Mouse (Mus musculus) forebrain, embryonic 11.5 days (tissue): Measurements from ENCODE around the gene Arhgap40. TPM values are rescaled to one million over a fixed set of nuclear protein-coding genes. Genes with fewer than 3 reads are reported as not detected.

ENCODE experiments used
- ATAC-seq: fragments of 200-750 bp; cut with Nextera tagmentation; replicated peaks from 2 replicates; pipeline ENCODE4 v1.8.0; 2017; ENCODE audit warnings: moderate TSS enrichment; ENCODE audit not compliant: low FRiP score
- DNase-seq: peaks from one replicate; pipeline ENCODE4 v3.0.0-alpha.2; 2017; ENCODE audit warnings: low spot score
- H3K27ac ChIP-seq: fragments of 300-500 bp; sonication (generic); 2 replicates; pipeline ENCODE4 v1.5.1; 2014; ENCODE audit warnings: low read depth, low read length
- H3K27me3 ChIP-seq: fragments of 300-500 bp; sonication (generic); 2 replicates; pipeline ENCODE4 v1.6.1; 2014; ENCODE audit warnings: mild to moderate bottlenecking, low read length, mixed read lengths; ENCODE audit not compliant: control insufficient read depth, insufficient read depth
- H3K36me3 ChIP-seq: fragments of 300-500 bp; sonication (generic); 2 replicates; pipeline ENCODE4 v1.6.1; 2014; ENCODE audit warnings: mild to moderate bottlenecking, low read length, moderate library complexity, mixed read lengths; ENCODE audit not compliant: control insufficient read depth, insufficient read depth
- H3K4me1 ChIP-seq: fragments of 300-500 bp; sonication (generic); replicated peaks from 2 replicates; pipeline ENCODE4 v1.6.1; 2014; ENCODE audit warnings: low read length, mixed read lengths; ENCODE audit not compliant: control insufficient read depth, insufficient read depth
- H3K4me2 ChIP-seq: fragments of 300-500 bp; sonication (generic); 2 replicates; pipeline ENCODE4 v1.6.1; 2014; ENCODE audit warnings: low read depth, mild to moderate bottlenecking, low read length, moderate library complexity, mixed read lengths; ENCODE audit not compliant: severe bottlenecking
- H3K4me3 ChIP-seq: fragments of 300-500 bp; sonication (generic); 2 replicates; pipeline ENCODE4 v1.5.1; 2014; ENCODE audit warnings: low read depth, low read length
- H3K9ac ChIP-seq: fragments of 300-500 bp; sonication (generic); 2 replicates; pipeline ENCODE4 v1.6.1; 2014; ENCODE audit warnings: low read length
- H3K9me3 ChIP-seq: fragments of 300-500 bp; sonication (generic); 2 replicates; pipeline ENCODE4 v1.6.1; 2016; ENCODE audit warnings: low read length, mixed read lengths; ENCODE audit not compliant: control insufficient read depth
- WGBS: fragments of 180-500 bp; shearing (Covaris S2); extraction: QIAGEN DNeasy Blood & Tissue Kit; methylation state at CpG from one replicate; pipeline ENCODE4 v1.1.7; 2014; 5-methylcytosine and 5-hydroxymethylcytosine counted together
- polyA plus RNA-seq: library from polyadenylated mRNA; unstranded; fragments of >200 nt; fragmentation: Nextera tagmentation; extraction: Ambion mirVana; gene quantifications from 2 replicates; pipeline ENCODE4 v1.2.1, GENCODE M21; 2014

The Arhgap40 gene
- polyA plus RNA-seq, 1 experiment from 2014 or later, result 0.15 TPM

GRCm38 (mm10) chr2:158555812-158556211 lies 43.2 kb downstream of the Arhgap40 start:
- H3K4me1 ChIP-seq, result peaks cover 12% of the 10 kb centered on the region
- H3K9ac ChIP-seq, result 0 out of 2 replicates have a peak overlapping the region, but pooled peaks have one; percentile 13
- H3K4me2 ChIP-seq, result peak overlapping the region; percentile 46

GRCm38 (mm10) chr2:158556225-158556624 lies 43.6 kb downstream of the Arhgap40 start:
- 1% methylated on average over 20 of the region's 20 CpGs for WGBS
- Histone ChIP-seq H3K27me3 (peaks cover 25% of the 10 kb centered on the region), H3K4me3 (peak overlapping the region; percentile 9; the same call in 1 of the 2 replicates), H3K9me3 (no peaks in the 10 kb centered on the region; the same call in 1 of the 2 replicates), H3K9ac (0 out of 2 replicates have a peak overlapping the region, but pooled peaks have one; percentile 13), H3K4me2 (peak overlapping the region; percentile 46), H3K4me1 (peaks cover 16% of the 10 kb centered on the region), H3K27ac (peak overlapping the region; percentile 59; the same call in 1 of the 2 replicates), H3K36me3 (no peaks in the 10 kb centered on the region)
- ATAC-seq (peak; percentile 25; the same call in 1 of the 2 replicates), DNase-seq (peak; percentile 90)

More at GRCm38 (mm10) chr2:158555812-158556211, 43.2 kb downstream of the Arhgap40 start:
- DNase-seq, result no peak
- Histone ChIP-seq H3K27ac (peak overlapping the region; percentile 1; the same call in 1 of the 2 replicates), H3K9me3 (no peaks in the 10 kb centered on the region; the same call in 1 of the 2 replicates), H3K4me3 (peak overlapping the region; percentile 9; the same call in 1 of the 2 replicates), H3K36me3 (no peaks in the 10 kb centered on the region), H3K27me3 (peaks cover 25% of the 10 kb centered on the region)
- no peak for ATAC-seq
- WGBS, result 2% methylated on average over 8 of the region's 8 CpGs

- H3K4me3 ChIP-seq, result no peak overlapping the region
- H3K4me1 ChIP-seq, result peaks cover 17% of the 10 kb centered on the region
- no peak overlapping the region for H3K4me2 ChIP-seq
- peak; percentile 78 for ATAC-seq
- DNase-seq, result peak; percentile 65
- H3K9me3 ChIP-seq, result no peaks in the 10 kb centered on the region; the same call in 1 of the 2 replicates
- H3K27me3 ChIP-seq, result peaks cover 25% of the 10 kb centered on the region
- WGBS, result 3% methylated on average over 5 of the region's 5 CpGs
- H3K9ac ChIP-seq, result no peak overlapping the region
- no peak overlapping the region; the same call in 1 of the 2 replicates for H3K27ac ChIP-seq
- H3K36me3 ChIP-seq, result no peaks in the 10 kb centered on the region
Observed at GRCm38 (mm10) chr2:158556750-158557149, 44.2 kb downstream of the Arhgap40 start.

GRCm38 (mm10) chr2:158559945-158560344 lies 47.3 kb downstream of the Arhgap40 start:
- no peaks in the 10 kb centered on the region; the same call in 1 of the 2 replicates for H3K9me3 ChIP-seq
- H3K27ac ChIP-seq, result no peak overlapping the region
- DNase-seq (no peak), ATAC-seq (no peak)
- H3K4me3 ChIP-seq, result no peak overlapping the region
- no peak overlapping the region for H3K9ac ChIP-seq
- no peaks in the 10 kb centered on the region for H3K36me3 ChIP-seq
- peaks cover 7% of the 10 kb centered on the region; the same call in 1 of the 2 replicates for H3K27me3 ChIP-seq
- no peak overlapping the region for H3K4me2 ChIP-seq
- WGBS, result 30% methylated on average over 6 of the region's 6 CpGs
- H3K4me1 ChIP-seq, result peaks cover 22% of the 10 kb centered on the region

- ATAC-seq, result no peak
- Histone ChIP-seq H3K36me3 (no peaks in the 10 kb centered on the region), H3K9ac (no peak overlapping the region), H3K4me1 (peaks cover 19% of the 10 kb centered on the region), H3K9me3 (no peaks in the 10 kb centered on the region; the same call in 1 of the 2 replicates), H3K4me2 (no peak overlapping the region), H3K27ac (no peak overlapping the region; the same call in 1 of the 2 replicates), H3K4me3 (no peak overlapping the region), H3K27me3 (peaks cover 3% of the 10 kb centered on the region; the same call in 1 of the 2 replicates)
- WGBS, result 28% methylated on average over 9 of the region's 9 CpGs
- no peak for DNase-seq
Observed at GRCm38 (mm10) chr2:158560801-158561200, 48.2 kb downstream of the Arhgap40 start.

GRCm38 (mm10) chr2:158561371-158562144 lies 49.0 kb downstream of the Arhgap40 start:
- Histone ChIP-seq H3K4me2 (no peak overlapping the region), H3K4me3 (no peak overlapping the region), H3K27me3 (no peaks in the 10 kb centered on the region), H3K4me1 (peaks cover 16% of the 10 kb centered on the region), H3K36me3 (no peaks in the 10 kb centered on the region), H3K9me3 (no peaks in the 10 kb centered on the region; the same call in 1 of the 2 replicates), H3K27ac (no peak overlapping the region), H3K9ac (no peak overlapping the region)
- DNase-seq (no peak), ATAC-seq (no peak)
- WGBS, result 54% methylated on average over 3 of the region's 3 CpGs

- WGBS, result 35% methylated on average over 13 of the region's 13 CpGs
- no peaks in the 10 kb centered on the region for H3K9me3 ChIP-seq
- H3K27ac ChIP-seq, result no peak overlapping the region
- no peak overlapping the region for H3K4me2 ChIP-seq
- no peaks in the 10 kb centered on the region for H3K36me3 ChIP-seq
- ATAC-seq, result no peak
- H3K4me3 ChIP-seq, result no peak overlapping the region
- DNase-seq, result peak; percentile 76
- no peaks in the 10 kb centered on the region for H3K4me1 ChIP-seq
- H3K27me3 ChIP-seq, result no peaks in the 10 kb centered on the region
- no peak overlapping the region for H3K9ac ChIP-seq
Observed at GRCm38 (mm10) chr2:158570421-158571081, 58.0 kb downstream of the Arhgap40 start.

GRCm38 (mm10) chr2:158579979-158580378 lies 67.4 kb downstream of the Arhgap40 start:
- DNase-seq (no peak), ATAC-seq (no peak)
- Histone ChIP-seq H3K27ac (no peak overlapping the region), H3K9me3 (no peaks in the 10 kb centered on the region), H3K4me3 (no peak overlapping the region), H3K27me3 (no peaks in the 10 kb centered on the region), H3K36me3 (no peaks in the 10 kb centered on the region), H3K4me1 (no peaks in the 10 kb centered on the region), H3K4me2 (no peak overlapping the region), H3K9ac (no peak overlapping the region)
- WGBS, result 28% methylated on average over 4 of the region's 4 CpGs
